Mouse (Mus musculus) liver, embryonic 16.5 days (tissue): ENCODE data around the gene Ncapd3. TPM values are rescaled to one million over a fixed set of nuclear protein-coding genes. Genes with fewer than 3 reads are reported as not detected.

Source experiments
- ATAC-seq: fragments of 200-750 bp; cut with Nextera tagmentation; 2 replicates; pipeline ENCODE4 v1.8.0; 2017; ENCODE audit warnings: low read depth, mild to moderate bottlenecking, moderate number of reproducible peaks, moderate library complexity
- H3K27ac ChIP-seq: fragments of 300-500 bp; sonication (generic); 2 replicates; pipeline ENCODE4 v1.5.1; 2014; ENCODE audit warnings: mild to moderate bottlenecking, low read length
- H3K27me3 ChIP-seq: fragments of 300-500 bp; sonication (generic); 2 replicates; pipeline ENCODE4 v1.6.1; 2014; ENCODE audit warnings: low read depth, low read length, mixed read lengths; ENCODE audit not compliant: control insufficient read depth, insufficient read depth
- H3K36me3 ChIP-seq: fragments of 300-500 bp; sonication (generic); 2 replicates; pipeline ENCODE4 v1.6.1; 2014; ENCODE audit warnings: mild to moderate bottlenecking; ENCODE audit not compliant: control insufficient read depth, insufficient read depth
- H3K4me1 ChIP-seq: fragments of 300-500 bp; sonication (generic); 2 replicates; pipeline ENCODE4 v1.6.1; 2014; ENCODE audit warnings: low read depth, low read length, mixed read lengths; ENCODE audit not compliant: control insufficient read depth
- H3K4me2 ChIP-seq: fragments of 300-500 bp; sonication (generic); 2 replicates; pipeline ENCODE4 v1.6.1; 2014; ENCODE audit warnings: low read depth, low read length, mixed read lengths
- H3K4me3 ChIP-seq: fragments of 300-500 bp; sonication (generic); 2 replicates; pipeline ENCODE4 v1.5.1; 2014; ENCODE audit warnings: low read depth, mild to moderate bottlenecking, low read length
- H3K9ac ChIP-seq: fragments of 300-500 bp; sonication (generic); 2 replicates; pipeline ENCODE4 v1.6.1; 2014; ENCODE audit warnings: low read depth, low read length
- H3K9me3 ChIP-seq: fragments of 300-500 bp; sonication (generic); replicated peaks from 2 replicates; pipeline ENCODE4 v1.6.1; 2016; ENCODE audit warnings: low read length; ENCODE audit not compliant: control insufficient read depth
- WGBS: fragments of 180-500 bp; shearing (Covaris S2); extraction: QIAGEN DNeasy Blood & Tissue Kit; methylation state at CpG from one replicate; pipeline ENCODE4 v1.1.7; 2014; ENCODE audit not compliant: insufficient replicate concordance; 5-methylcytosine and 5-hydroxymethylcytosine counted together
- polyA plus RNA-seq: library from polyadenylated mRNA; unstranded; fragments of >200 nt; fragmentation: Nextera tagmentation; extraction: Ambion mirVana; gene quantifications from 2 replicates; pipeline ENCODE4 v1.2.1, GENCODE M21; 2015

Gene Ncapd3
- polyA plus RNA-seq, 1 experiment from 2014 or later: 30.9 TPM

- Histone ChIP-seq H3K4me1 (peaks cover 12% of the 10 kb centered on the region), H3K36me3 (0 out of 2 replicates have a peak, but pooled peaks cover 2% of the 10 kb centered on the region), H3K27me3 (no peaks in the 10 kb centered on the region), H3K4me2 (no peak overlapping the region), H3K9ac (no peak overlapping the region), H3K9me3 (no peaks in the 10 kb centered on the region), H3K27ac (no peak overlapping the region), H3K4me3 (no peak overlapping the region)
- WGBS: 47% methylated on average over 4 of the region's 4 CpGs
- no peak for ATAC-seq
Measured at GRCm38 (mm10) chr9:27023681-27024080, 6.3 kb upstream of the Ncapd3 start.

- WGBS: 17% methylated on average over 1 of the region's 1 CpGs
- H3K4me1 ChIP-seq: peaks cover 20% of the 10 kb centered on the region
- no peaks in the 10 kb centered on the region for H3K27me3 ChIP-seq
- H3K27ac ChIP-seq: no peak overlapping the region
- no peak overlapping the region for H3K9ac ChIP-seq
- no peaks in the 10 kb centered on the region for H3K36me3 ChIP-seq
- no peak overlapping the region for H3K4me2 ChIP-seq
- no peak overlapping the region for H3K4me3 ChIP-seq
- H3K9me3 ChIP-seq: no peaks in the 10 kb centered on the region
- no peak for ATAC-seq
Measured at GRCm38 (mm10) chr9:27026708-27027107, 3.3 kb upstream of the Ncapd3 start.

- peak; percentile 25 for ATAC-seq
- Histone ChIP-seq H3K4me2 (peak overlapping the region; percentile 88), H3K4me1 (peaks cover 29% of the 10 kb centered on the region), H3K9me3 (no peaks in the 10 kb centered on the region), H3K36me3 (peaks cover under 1% of the 10 kb centered on the region; the same call in 1 of the 2 replicates), H3K9ac (peak overlapping the region; percentile 89), H3K27me3 (no peaks in the 10 kb centered on the region), H3K27ac (peak overlapping the region; percentile 82), H3K4me3 (peak overlapping the region; percentile 90)
- under 1% methylated on average over 52 of the region's 52 CpGs for WGBS
Measured at GRCm38 (mm10) chr9:27029022-27029827, 750 bp upstream of the Ncapd3 start.

GRCm38 (mm10) chr9:27030763-27031100, 757 bp downstream of the Ncapd3 start:
- Histone ChIP-seq H3K36me3 (peaks cover 3% of the 10 kb centered on the region), H3K27me3 (no peaks in the 10 kb centered on the region), H3K9ac (peak overlapping the region; percentile 84), H3K27ac (peak overlapping the region; percentile 56), H3K4me2 (peak overlapping the region; percentile 73), H3K9me3 (no peaks in the 10 kb centered on the region), H3K4me1 (peaks cover 29% of the 10 kb centered on the region), H3K4me3 (peak overlapping the region; percentile 90)
- peak; percentile 8 for ATAC-seq
- WGBS: under 1% methylated on average over 17 of the region's 17 CpGs

- H3K36me3 ChIP-seq: peaks cover 73% of the 10 kb centered on the region
- H3K4me1 ChIP-seq: no peaks in the 10 kb centered on the region
- H3K4me3 ChIP-seq: no peak overlapping the region
- ATAC-seq: no peak
- no peak overlapping the region for H3K27ac ChIP-seq
- H3K4me2 ChIP-seq: no peak overlapping the region
- H3K9ac ChIP-seq: no peak overlapping the region
- no peaks in the 10 kb centered on the region for H3K27me3 ChIP-seq
- 78% methylated on average over 5 of the region's 5 CpGs for WGBS
- no peaks in the 10 kb centered on the region for H3K9me3 ChIP-seq
Measured at GRCm38 (mm10) chr9:27043892-27044291, 13.9 kb downstream of the Ncapd3 start.

- H3K36me3 ChIP-seq: peaks cover 76% of the 10 kb centered on the region
Measured at GRCm38 (mm10) chr9:27049492-27049891, 19.5 kb downstream of the Ncapd3 start.

GRCm38 (mm10) chr9:27058341-27058740, 28.4 kb downstream of the Ncapd3 start:
- Histone ChIP-seq H3K27me3 (no peaks in the 10 kb centered on the region), H3K4me2 (no peak overlapping the region), H3K4me3 (no peak overlapping the region), H3K4me1 (no peaks in the 10 kb centered on the region), H3K36me3 (peaks cover 64% of the 10 kb centered on the region), H3K9me3 (no peaks in the 10 kb centered on the region), H3K9ac (no peak overlapping the region), H3K27ac (no peak overlapping the region)
- 85% methylated on average over 5 of the region's 5 CpGs for WGBS
- ATAC-seq: no peak

More at GRCm38 (mm10) chr9:27049492-27049891, 19.5 kb downstream of the Ncapd3 start:
- H3K4me2 ChIP-seq: no peak overlapping the region
- no peak overlapping the region for H3K4me3 ChIP-seq
- ATAC-seq: no peak
- 71% methylated on average over 2 of the region's 2 CpGs for WGBS
- no peaks in the 10 kb centered on the region for H3K4me1 ChIP-seq
- H3K27ac ChIP-seq: no peak overlapping the region
- H3K9ac ChIP-seq: no peak overlapping the region
- no peaks in the 10 kb centered on the region for H3K27me3 ChIP-seq
- no peaks in the 10 kb centered on the region for H3K9me3 ChIP-seq

GRCm38 (mm10) chr9:27070895-27071294, 40.9 kb downstream of the Ncapd3 start:
- Histone ChIP-seq H3K4me3 (no peak overlapping the region), H3K27me3 (no peaks in the 10 kb centered on the region), H3K4me1 (no peaks in the 10 kb centered on the region), H3K4me2 (no peak overlapping the region), H3K36me3 (peaks cover 69% of the 10 kb centered on the region), H3K9ac (no peak overlapping the region), H3K27ac (no peak overlapping the region), H3K9me3 (no peaks in the 10 kb centered on the region)
- no peak for ATAC-seq
- 91% methylated on average over 4 of the region's 4 CpGs for WGBS

- no peak overlapping the region for H3K9ac ChIP-seq
- WGBS: 57% methylated on average over 1 of the region's 1 CpGs
- H3K36me3 ChIP-seq: peaks cover 63% of the 10 kb centered on the region
- no peaks in the 10 kb centered on the region for H3K9me3 ChIP-seq
- ATAC-seq: no peak
- no peaks in the 10 kb centered on the region for H3K27me3 ChIP-seq
- H3K4me1 ChIP-seq: no peaks in the 10 kb centered on the region
- no peak overlapping the region for H3K27ac ChIP-seq
- no peak overlapping the region for H3K4me2 ChIP-seq
- H3K4me3 ChIP-seq: no peak overlapping the region
Measured at GRCm38 (mm10) chr9:27074677-27075076, 44.7 kb downstream of the Ncapd3 start.
